ENCODE assay signal across 16 mouse cellular contexts in genomic region chr1:97804520-97804919, GRCm38 (mm10).
"Had no signal": no experiment of that assay in that cellular context is flagged by ENCODE, and none has a peak within 500 bp of the region (broad histone marks: within the 10 kb centered on the region; RNA-seq: fewer than 3 reads in every experiment).

No protein-coding gene starts in this region.

- H3K4me2 ChIP-seq: neural tube, embryonic 13.5 days; neural tube, embryonic 15.5 days; stomach, embryonic 15.5 days had no signal

- H3K36me3 ChIP-seq: neural tube, embryonic 13.5 days; neural tube, embryonic 15.5 days; stomach, embryonic 15.5 days had no signal

- H3K4me1 ChIP-seq: neural tube, embryonic 13.5 days; neural tube, embryonic 15.5 days; stomach, embryonic 15.5 days had no signal

- H3K4me3 ChIP-seq: neural tube, embryonic 13.5 days; neural tube, embryonic 15.5 days; stomach, embryonic 15.5 days had no signal

- H3K9ac ChIP-seq: neural tube, embryonic 13.5 days; neural tube, embryonic 15.5 days; stomach, embryonic 15.5 days had no signal

- H3K27me3 ChIP-seq: neural tube, embryonic 13.5 days; neural tube, embryonic 15.5 days; stomach, embryonic 15.5 days had no signal

- H3K27ac ChIP-seq: neural tube, embryonic 13.5 days; neural tube, embryonic 15.5 days; stomach, embryonic 15.5 days; stomach, postnatal 0 days had no signal

- H3K9me3 ChIP-seq: neural tube, embryonic 13.5 days; stomach, embryonic 15.5 days had no signal

- DNase-seq: retina, postnatal 1 day; right cerebral cortex, adult 18-20 months; right cerebral cortex, postnatal 14 days; right cerebral cortex, postnatal 25 days; right cerebral cortex, postnatal 4 days; spleen, adult 18-20 months; thymus, adult 18-20 months; thymus, adult 2 months; thymus, postnatal 14 days; thymus, postnatal 25 days; thymus, postnatal 36 days; thymus, postnatal 4 days had no signal
